Mouse (Mus musculus) limb, embryonic 14.5 days (tissue): Measurements from ENCODE around the gene Clmp. TPM values are rescaled to one million over a fixed set of nuclear protein-coding genes. Genes with fewer than 3 reads are reported as not detected.
A peak's percentile ranks its signal among the peaks of the same experiment; 100 is the strongest.

Experiments
- ATAC-seq: fragments of 200-750 bp; cut with Nextera tagmentation; 2 replicates; pipeline ENCODE4 v1.8.0; 2017; ENCODE audit warnings: low read depth, moderate number of reproducible peaks, moderate TSS enrichment; ENCODE audit not compliant: low FRiP score
- DNase-seq: peaks from one replicate; pipeline ENCODE4 v3.0.0-alpha.2; 2015; ENCODE audit warnings: low spot score
- H3K27ac ChIP-seq: fragments of 300-500 bp; sonication (generic); replicated peaks from 2 replicates; pipeline ENCODE4 v1.5.1; 2014; ENCODE audit warnings: low read depth, mild to moderate bottlenecking, low read length, moderate library complexity, mixed read lengths
- H3K27me3 ChIP-seq: fragments of 300-500 bp; sonication (generic); 2 replicates; pipeline ENCODE4 v1.6.1; 2014; ENCODE audit warnings: low read length, mixed read lengths; ENCODE audit not compliant: control insufficient read depth, insufficient read depth
- H3K36me3 ChIP-seq: fragments of 300-500 bp; sonication (generic); 2 replicates; pipeline ENCODE4 v1.6.1; 2014; ENCODE audit warnings: mild to moderate bottlenecking, low read length, moderate library complexity, mixed read lengths; ENCODE audit not compliant: control insufficient read depth, insufficient read depth
- H3K4me1 ChIP-seq: fragments of 300-500 bp; sonication (generic); 2 replicates; pipeline ENCODE4 v1.6.1; 2014; ENCODE audit warnings: antibody characterized with exemption, low read length, mixed read lengths; ENCODE audit not compliant: control insufficient read depth, insufficient read depth
- H3K4me2 ChIP-seq: fragments of 300-500 bp; sonication (generic); replicated peaks from 2 replicates; pipeline ENCODE4 v1.6.1; 2014; ENCODE audit warnings: low read depth, mild to moderate bottlenecking, low read length, moderate library complexity; ENCODE audit not compliant: severe bottlenecking
- H3K4me3 ChIP-seq: fragments of 300-500 bp; sonication (generic); replicated peaks from 2 replicates; pipeline ENCODE4 v1.5.1; 2014; ENCODE audit warnings: low read length
- H3K9ac ChIP-seq: fragments of 300-500 bp; sonication (generic); 2 replicates; pipeline ENCODE4 v1.6.1; 2014; ENCODE audit warnings: mild to moderate bottlenecking, low read depth, low read length, moderate library complexity; ENCODE audit not compliant: severe bottlenecking
- H3K9me3 ChIP-seq: fragments of 300-500 bp; sonication (generic); 2 replicates; pipeline ENCODE4 v1.6.1; 2016; ENCODE audit warnings: low read length; ENCODE audit not compliant: control insufficient read depth
- POLR2A ChIP-seq: fragments of 200-500 bp; IDR thresholded peaks from 2 replicates; pipeline ENCODE4 v1.8.0; 2012; ENCODE audit warnings: inconsistent platforms, mild to moderate bottlenecking, moderate library complexity, borderline replicate concordance; ENCODE audit not compliant: insufficient read depth, insufficient read length; ENCODE audit errors: extremely low read depth
- WGBS: fragments of 180-500 bp; shearing (Covaris S2); extraction: QIAGEN DNeasy Blood & Tissue Kit; methylation state at CpG from one replicate; pipeline ENCODE4 v1.1.7; 2014; 5-methylcytosine and 5-hydroxymethylcytosine counted together
- polyA plus RNA-seq, 2 experiments: library from polyadenylated mRNA; depleted of rRNA in 1 of 2; stranded (reverse) in 1 of 2; unstranded in 1 of 2; fragments of >200 nt; fragmentation: Nextera tagmentation in 1 of 2; extraction: Ambion mirVana in 1 of 2; gene quantifications; 2 replicates each; pipeline versions ENCODE4 v1.2.1 to v1.2.3; 2012 to 2014

Clmp gene
- polyA plus RNA-seq, 2 experiments = 44.7 to 61.5 TPM

DNA sequence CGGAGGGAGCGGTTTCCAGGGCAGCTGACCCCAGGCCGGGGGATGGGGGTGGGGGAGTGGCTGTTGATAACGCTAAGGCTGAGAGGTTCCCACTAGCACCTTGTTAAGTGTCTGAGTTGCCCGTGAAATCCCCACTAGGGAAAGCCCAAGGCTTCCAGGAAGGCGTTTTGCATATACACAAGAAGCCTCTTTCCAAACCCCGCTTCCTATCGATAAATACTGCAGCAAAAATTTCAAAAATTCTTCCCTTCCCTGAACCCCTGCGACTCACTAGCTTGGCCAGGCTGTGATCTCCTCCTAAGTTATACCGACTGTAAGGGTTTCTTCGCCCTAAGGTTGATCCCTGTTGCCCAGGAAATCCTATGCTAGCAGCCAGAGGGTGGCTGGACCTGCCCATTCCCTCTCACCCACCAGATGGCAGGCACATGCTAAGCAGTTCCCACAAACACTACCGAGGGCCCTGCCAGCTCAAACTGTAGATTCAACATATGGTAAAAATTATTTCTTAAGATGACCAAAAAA lies 71.4 kb downstream of the Clmp start:
- peak overlapping the region; percentile 26; the same call in 1 of the 2 replicates for H3K9ac ChIP-seq
- no peak for TF ChIP-seq POLR2A
- no peaks in the 10 kb centered on the region for H3K27me3 ChIP-seq
- ATAC-seq (peak; percentile 76), DNase-seq (peak; percentile 66)
- H3K4me1 ChIP-seq = peaks cover 17% of the 10 kb centered on the region
- H3K36me3 ChIP-seq = peaks cover 17% of the 10 kb centered on the region
- peak overlapping the region; percentile 44 for H3K4me2 ChIP-seq
- H3K4me3 ChIP-seq = 0 out of 2 replicates have a peak overlapping the region, but pooled peaks have one; percentile 8
- WGBS = 13% methylated on average over 12 of the region's 12 CpGs
- peak overlapping the region; percentile 63 for H3K27ac ChIP-seq
- no peaks in the 10 kb centered on the region for H3K9me3 ChIP-seq

DNA sequence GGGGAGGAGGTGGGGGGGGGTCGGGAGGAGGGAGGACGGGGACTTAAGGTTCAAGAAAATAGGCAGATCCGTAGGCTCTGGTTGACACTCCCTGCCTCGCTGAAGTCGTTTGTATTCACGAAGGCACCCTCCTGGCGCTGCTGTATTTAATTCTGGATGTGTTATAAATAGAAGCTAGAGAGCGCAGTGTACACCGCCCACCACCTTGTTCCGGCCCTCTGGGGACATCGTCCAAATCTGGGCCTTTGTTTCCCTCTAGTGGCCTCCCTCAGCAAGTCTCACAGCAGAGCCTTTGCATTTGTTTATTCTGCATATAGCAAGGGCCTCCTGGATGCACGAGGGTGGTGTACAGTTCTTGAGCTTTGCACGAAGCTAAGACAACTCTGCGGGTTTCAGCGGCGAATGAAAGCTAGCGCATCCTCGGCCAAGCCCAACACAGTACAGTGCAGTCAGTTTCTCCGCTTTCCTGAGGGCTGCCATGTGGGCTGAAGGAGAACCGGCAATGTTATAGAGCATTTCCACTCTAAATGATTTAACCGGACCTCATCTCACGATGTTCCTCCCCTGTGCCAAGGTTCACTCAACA lies 72.0 kb downstream of the Clmp start:
- H3K4me2 ChIP-seq = peak overlapping the region; percentile 44
- 12% methylated on average over 22 of the region's 22 CpGs for WGBS
- H3K27ac ChIP-seq = peak overlapping the region; percentile 63
- peak; percentile 86 for DNase-seq
- no peak for TF ChIP-seq POLR2A
- H3K9me3 ChIP-seq = no peaks in the 10 kb centered on the region
- peak overlapping the region; percentile 26; the same call in 1 of the 2 replicates for H3K9ac ChIP-seq
- H3K4me1 ChIP-seq = peaks cover 17% of the 10 kb centered on the region
- H3K36me3 ChIP-seq = peaks cover 18% of the 10 kb centered on the region
- H3K4me3 ChIP-seq = 0 out of 2 replicates have a peak overlapping the region, but pooled peaks have one; percentile 5
- peak; percentile 82 for ATAC-seq
- no peaks in the 10 kb centered on the region for H3K27me3 ChIP-seq

DNA sequence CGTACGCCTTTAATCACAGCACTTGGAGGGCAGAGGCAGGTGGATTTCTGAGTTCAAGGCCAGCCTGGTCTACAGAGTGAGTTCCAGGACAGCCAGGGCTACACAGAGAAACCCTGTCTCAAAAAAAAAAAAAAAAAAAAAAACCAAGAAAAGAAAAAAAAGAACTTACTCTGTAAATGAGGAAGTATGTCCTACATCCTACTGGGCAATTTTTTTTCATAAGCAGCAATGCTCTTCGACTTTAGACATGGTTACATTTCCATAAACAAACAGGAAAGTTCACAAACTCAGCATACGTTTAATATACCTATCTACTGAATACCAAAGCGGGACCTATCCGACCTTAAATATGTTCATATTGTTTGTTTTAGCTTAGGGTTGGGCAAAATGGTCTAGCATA lies 76.6 kb downstream of the Clmp start:
- 93% methylated on average over 6 of the region's 6 CpGs for WGBS
- H3K4me2 ChIP-seq = no peak overlapping the region
- H3K9ac ChIP-seq = no peak overlapping the region
- no peak for TF ChIP-seq POLR2A
- no peaks in the 10 kb centered on the region for H3K27me3 ChIP-seq
- no peak for DNase-seq
- H3K4me1 ChIP-seq = peaks cover 8% of the 10 kb centered on the region; the same call in 1 of the 2 replicates
- H3K36me3 ChIP-seq = peaks cover 45% of the 10 kb centered on the region
- ATAC-seq = no peak
- no peak overlapping the region for H3K4me3 ChIP-seq
- no peaks in the 10 kb centered on the region for H3K9me3 ChIP-seq
- no peak overlapping the region for H3K27ac ChIP-seq

DNA sequence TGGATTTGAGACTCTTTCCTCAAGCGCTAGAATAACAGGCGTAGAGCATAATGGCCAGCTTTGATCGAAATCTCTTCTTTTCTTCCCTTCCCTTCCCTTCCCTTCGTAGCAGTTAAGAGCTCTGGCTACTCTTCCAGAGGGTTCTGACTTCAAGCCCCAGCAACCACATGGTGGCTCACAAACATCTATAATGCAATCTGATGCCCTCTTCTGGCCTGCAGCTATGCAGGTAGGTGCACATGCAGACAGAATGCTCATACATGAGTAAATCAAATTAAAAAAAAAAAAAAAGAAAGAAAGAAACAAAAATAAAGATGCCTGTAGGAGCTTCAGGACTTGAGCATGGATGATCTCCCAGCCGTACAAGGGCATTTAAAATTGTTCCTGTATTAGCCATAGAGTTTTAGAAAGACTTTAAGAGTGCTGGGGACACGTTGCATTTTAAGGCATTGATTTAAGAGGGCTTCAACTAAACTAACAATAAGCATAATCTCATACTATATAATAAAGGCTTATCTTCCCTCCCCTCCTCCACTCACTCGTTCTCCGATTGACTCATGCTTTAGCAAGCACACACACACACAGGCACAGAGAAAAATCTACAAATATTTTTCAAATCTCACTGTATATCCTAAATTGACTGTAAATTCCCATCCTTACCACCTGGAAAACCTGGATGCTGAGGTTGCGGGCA lies 79.3 kb downstream of the Clmp start:
- H3K4me2 ChIP-seq = no peak overlapping the region
- 82% methylated on average over 9 of the region's 9 CpGs for WGBS
- DNase-seq = no peak
- H3K4me3 ChIP-seq = no peak overlapping the region
- no peaks in the 10 kb centered on the region for H3K4me1 ChIP-seq
- peaks cover 51% of the 10 kb centered on the region for H3K36me3 ChIP-seq
- no peak overlapping the region for H3K9ac ChIP-seq
- H3K27me3 ChIP-seq = no peaks in the 10 kb centered on the region
- no peak for ATAC-seq
- H3K9me3 ChIP-seq = no peaks in the 10 kb centered on the region
- TF ChIP-seq POLR2A = no peak
- H3K27ac ChIP-seq = no peak overlapping the region

DNA sequence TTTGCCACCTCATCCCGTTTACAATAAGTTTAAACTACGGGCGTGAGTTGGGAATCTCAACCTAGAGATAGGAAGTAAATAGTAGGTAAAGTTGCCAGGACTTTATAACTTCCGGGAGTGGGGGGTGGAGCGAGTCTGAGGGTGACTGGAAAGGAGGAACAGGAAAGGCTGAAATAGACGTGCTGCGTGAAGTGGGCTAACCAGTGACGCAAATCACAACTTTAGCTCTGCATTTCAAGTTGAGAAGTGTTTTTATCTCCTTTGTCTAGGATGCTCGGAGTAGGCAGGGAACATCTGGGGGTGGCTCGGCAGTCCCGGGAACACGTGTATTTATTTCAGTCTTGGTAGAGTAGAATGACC lies 79.8 kb downstream of the Clmp start:
- 75% methylated on average over 12 of the region's 12 CpGs for WGBS
- Histone ChIP-seq H3K9ac (no peak overlapping the region), H3K4me1 (no peaks in the 10 kb centered on the region), H3K4me3 (no peak overlapping the region), H3K36me3 (peaks cover 52% of the 10 kb centered on the region), H3K27ac (no peak overlapping the region), H3K4me2 (no peak overlapping the region), H3K9me3 (no peaks in the 10 kb centered on the region), H3K27me3 (no peaks in the 10 kb centered on the region)
- ATAC-seq (no peak), DNase-seq (no peak)
- TF ChIP-seq POLR2A = no peak
